Mouse (Mus musculus) stomach, postnatal 0 days (tissue): ENCODE results near the gene Plaur.

Source experiments
- CTCF ChIP-seq: IDR thresholded peaks from 2 replicates; pipeline ENCODE4 v1.5.1; 2016; ENCODE audit warnings: antibody characterized with exemption, low read depth, mild to moderate bottlenecking, moderate library complexity
- EP300 ChIP-seq: optimal IDR thresholded peaks from 2 replicates; pipeline ENCODE3; 2016; ENCODE audit warnings: antibody characterized with exemption

DNA sequence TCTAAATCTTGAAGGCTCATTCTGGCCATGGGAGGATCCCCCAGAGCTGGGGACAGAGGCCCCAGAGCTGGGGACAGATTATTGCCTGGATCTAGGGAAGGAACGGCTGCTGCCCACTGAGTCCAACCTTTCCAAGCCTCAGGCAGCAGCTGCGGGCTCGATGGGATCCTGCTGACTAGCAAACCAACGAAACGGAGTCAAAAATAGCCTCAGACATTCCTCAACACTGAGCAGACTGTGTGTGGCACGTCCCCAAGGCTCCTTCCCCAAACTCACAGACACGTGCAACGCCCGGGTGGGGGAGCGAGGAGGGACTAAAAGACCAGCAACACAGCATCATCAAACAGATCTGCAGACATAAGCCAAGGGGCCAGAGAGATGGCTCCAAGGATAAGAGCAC lies 24.3 kb upstream of the Plaur start:
- TF ChIP-seq CTCF (no peak), EP300 (no peak)
